8 mouse cellular contexts compared by ENCODE assay signal in genomic region chr15:79071117-79072039, GRCm38 (mm10). TPM values are rescaled to one million over a fixed set of nuclear protein-coding genes. Genes with fewer than 3 reads are reported as not detected.
DNase-seq lines count a peak whose midpoint lies in the region; ATAC-seq and TF ChIP-seq lines count a peak whose summit lies in the region.

No protein-coding gene starts in this region.

- H3K27me3 ChIP-seq in forebrain, postnatal 0 days (ENCODE audit: insufficient read depth, low read length): no peaks in the 10 kb centered on the region
- H3K27me3 ChIP-seq in forebrain, embryonic 15.5 days: no peaks in the 10 kb centered on the region
- no peaks in the 10 kb centered on the region for H3K27me3 ChIP-seq in liver, embryonic 13.5 days

- DNase-seq in forebrain, postnatal 0 days: peak; percentile 29
- DNase-seq in right cerebral cortex, postnatal 25 days: peak; percentile 36
- no peak for DNase-seq in right cerebral cortex, postnatal 10 days (ENCODE audit: low spot score in 2 of 2)
- peak; percentile 58 to 60 for DNase-seq in cerebellum, postnatal 14 days
- peak; percentile 44 for DNase-seq in liver, embryonic 13.5 days
- DNase-seq in layer of hippocampus, adult 8-10 months (ENCODE audit: low spot score in 2 of 2): no peak

- no peak for ATAC-seq in forebrain, postnatal 0 days
- no peak for ATAC-seq in forebrain, embryonic 15.5 days (replicated peaks)
- no peak for ATAC-seq in liver, embryonic 13.5 days (ENCODE audit: low read depth)
- no peak for ATAC-seq in erythroblast, adult 5-6 weeks (replicated peaks; ENCODE audit: low FRiP score, poor library complexity, severe bottlenecking)

- no peak overlapping the region for H3K4me3 ChIP-seq in forebrain, postnatal 0 days (ENCODE audit: low read depth, low read length)
- H3K4me3 ChIP-seq in forebrain, embryonic 15.5 days: no peak overlapping the region
- no peak overlapping the region for H3K4me3 ChIP-seq in liver, embryonic 13.5 days (replicated peaks)

- H3K4me2 ChIP-seq in forebrain, postnatal 0 days (ENCODE audit: low read depth): no peak overlapping the region
- H3K4me2 ChIP-seq in forebrain, embryonic 15.5 days (replicated peaks): no peak overlapping the region
- H3K4me2 ChIP-seq in liver, embryonic 13.5 days: no peak overlapping the region

- TF ChIP-seq CTCF in forebrain, postnatal 0 days (IDR thresholded peaks at IDR 0.05; ENCODE audit: low read depth): peak; percentile 72

- no peak overlapping the region for H3K9ac ChIP-seq in forebrain, postnatal 0 days
- no peak overlapping the region for H3K9ac ChIP-seq in forebrain, embryonic 15.5 days (replicated peaks)
- H3K9ac ChIP-seq in liver, embryonic 13.5 days: no peak overlapping the region

- H3K36me3 ChIP-seq in forebrain, postnatal 0 days (ENCODE audit: insufficient read depth): no peaks in the 10 kb centered on the region
- peaks cover under 1% of the 10 kb centered on the region; the same call in 1 of the 2 replicates for H3K36me3 ChIP-seq in forebrain, embryonic 15.5 days
- H3K36me3 ChIP-seq in liver, embryonic 13.5 days: peaks cover 1% of the 10 kb centered on the region

- no peaks in the 10 kb centered on the region for H3K9me3 ChIP-seq in forebrain, postnatal 0 days (ENCODE audit: low read length)
- H3K9me3 ChIP-seq in forebrain, embryonic 15.5 days: no peaks in the 10 kb centered on the region
- H3K9me3 ChIP-seq in liver, embryonic 13.5 days (replicated peaks): no peaks in the 10 kb centered on the region

- H3K27ac ChIP-seq in forebrain, postnatal 0 days (ENCODE audit: low read depth, low read length): no peak overlapping the region
- no peak overlapping the region for H3K27ac ChIP-seq in forebrain, embryonic 15.5 days (replicated peaks)
- H3K27ac ChIP-seq in liver, embryonic 13.5 days: no peak overlapping the region

- H3K4me1 ChIP-seq in forebrain, postnatal 0 days (ENCODE audit: insufficient read depth): peaks cover 9% of the 10 kb centered on the region
- peaks cover 16% of the 10 kb centered on the region for H3K4me1 ChIP-seq in forebrain, embryonic 15.5 days
- peaks cover 59% of the 10 kb centered on the region for H3K4me1 ChIP-seq in liver, embryonic 13.5 days (replicated peaks)

- 67% methylated on average over 5 of the region's 5 CpGs for WGBS in forebrain, postnatal 0 days
- WGBS in forebrain, embryonic 15.5 days: 72% methylated on average over 5 of the region's 5 CpGs
- 55% methylated on average over 5 of the region's 5 CpGs for WGBS in liver, embryonic 13.5 days (ENCODE audit: insufficient replicate concordance)

RNA-seq across cellular contexts. Expression of gene Eif3l, which starts 3.6 kb away (rescaled TPM):
- total RNA-seq in forebrain, postnatal 0 days (2014; rRNA removed): 213 and 218 TPM in 2 replicates
- 179 and 191 TPM in 2 replicates for polyA plus RNA-seq in forebrain, postnatal 0 days (2015; fragmentation: Nextera tagmentation; extraction: Ambion mirVana)
- 192 and 195 TPM in 2 replicates for polyA plus RNA-seq in forebrain, embryonic 15.5 days (2015; fragmentation: Nextera tagmentation; extraction: Ambion mirVana)
- 171 and 185 TPM in 2 replicates for polyA plus RNA-seq in liver, embryonic 13.5 days (2015; fragmentation: Nextera tagmentation; extraction: Ambion mirVana)
- 29.4 and 47.6 TPM in 2 replicates for total RNA-seq in erythroblast, adult 5-6 weeks (2015; ENCODE audit: low replicate concordance)
- 51.3 and 56.2 TPM in 2 replicates for total RNA-seq in erythroblast, adult 5-6 weeks (2017; ENCODE audit: low replicate concordance)
- total RNA-seq in layer of hippocampus, adult 8-10 months (2022): 10 to 100 TPM; 76.9 to 82.0 (median 77.9) TPM

RNA-seq across cellular contexts. Expression of gene Ankrd54, which starts 8.7 kb away (rescaled TPM):
- 43.3 and 50.5 TPM in 2 replicates for total RNA-seq in forebrain, postnatal 0 days (2014; rRNA removed)
- polyA plus RNA-seq in forebrain, postnatal 0 days (2015; fragmentation: Nextera tagmentation; extraction: Ambion mirVana): 41.2 and 45.8 TPM in 2 replicates
- 61.6 and 65.5 TPM in 2 replicates for polyA plus RNA-seq in forebrain, embryonic 15.5 days (2015; fragmentation: Nextera tagmentation; extraction: Ambion mirVana)
- 47.9 and 49.6 TPM in 2 replicates for polyA plus RNA-seq in liver, embryonic 13.5 days (2015; fragmentation: Nextera tagmentation; extraction: Ambion mirVana)
- total RNA-seq in erythroblast, adult 5-6 weeks (2015; ENCODE audit: low replicate concordance): 12.3 and 20.0 TPM in 2 replicates
- total RNA-seq in erythroblast, adult 5-6 weeks (2017; ENCODE audit: low replicate concordance): 7.5 and 11.4 TPM in 2 replicates
- 10 to 100 TPM; 17.3 to 23.9 (median 18.2) TPM for total RNA-seq in layer of hippocampus, adult 8-10 months (2022)

RNA-seq across cellular contexts. Expression of gene Galr3, which starts 29.7 kb away (rescaled TPM):
- 0.62 TPM in 1 of 2 replicates, not detected in the other for total RNA-seq in forebrain, postnatal 0 days (2014; rRNA removed)
- polyA plus RNA-seq in forebrain, postnatal 0 days (2015; fragmentation: Nextera tagmentation; extraction: Ambion mirVana): 0.12 and 0.20 TPM in 2 replicates
- not detected in 2 replicates for polyA plus RNA-seq in forebrain, embryonic 15.5 days (2015; fragmentation: Nextera tagmentation; extraction: Ambion mirVana)
- polyA plus RNA-seq in liver, embryonic 13.5 days (2015; fragmentation: Nextera tagmentation; extraction: Ambion mirVana): 0.13 and 0.20 TPM in 2 replicates
- not detected in 2 replicates for total RNA-seq in erythroblast, adult 5-6 weeks (2015; ENCODE audit: low replicate concordance)
- not detected in 2 replicates for total RNA-seq in erythroblast, adult 5-6 weeks (2017; ENCODE audit: low replicate concordance)
- total RNA-seq in layer of hippocampus, adult 8-10 months (2022): 1 to 10 TPM in 1 of 4 experiments, under 1 TPM in 1, not detected in 2; 0.81 to 1.0 TPM

RNA-seq across cellular contexts. Expression of gene Micall1, which starts 37.3 kb away (rescaled TPM):
- total RNA-seq in forebrain, postnatal 0 days (2014; rRNA removed): 23.8 and 29.1 TPM in 2 replicates
- 7.2 and 8.0 TPM in 2 replicates for polyA plus RNA-seq in forebrain, postnatal 0 days (2015; fragmentation: Nextera tagmentation; extraction: Ambion mirVana)
- 8.0 and 9.7 TPM in 2 replicates for polyA plus RNA-seq in forebrain, embryonic 15.5 days (2015; fragmentation: Nextera tagmentation; extraction: Ambion mirVana)
- polyA plus RNA-seq in liver, embryonic 13.5 days (2015; fragmentation: Nextera tagmentation; extraction: Ambion mirVana): 1.0 and 1.2 TPM in 2 replicates
- 0.77 and 1.9 TPM in 2 replicates for total RNA-seq in erythroblast, adult 5-6 weeks (2015; ENCODE audit: low replicate concordance)
- 0.68 and 0.98 TPM in 2 replicates for total RNA-seq in erythroblast, adult 5-6 weeks (2017; ENCODE audit: low replicate concordance)
- total RNA-seq in layer of hippocampus, adult 8-10 months (2022): 10 to 100 TPM; 36.0 to 40.9 (median 38.3) TPM

RNA-seq across cellular contexts. Expression of gene H1f0, which starts 43.1 kb away (rescaled TPM):
- total RNA-seq in forebrain, postnatal 0 days (2014; rRNA removed): 198 and 209 TPM in 2 replicates
- 224 and 248 TPM in 2 replicates for polyA plus RNA-seq in forebrain, postnatal 0 days (2015; fragmentation: Nextera tagmentation; extraction: Ambion mirVana)
- polyA plus RNA-seq in forebrain, embryonic 15.5 days (2015; fragmentation: Nextera tagmentation; extraction: Ambion mirVana): 470 and 489 TPM in 2 replicates
- polyA plus RNA-seq in liver, embryonic 13.5 days (2015; fragmentation: Nextera tagmentation; extraction: Ambion mirVana): 85.3 and 101 TPM in 2 replicates
- total RNA-seq in erythroblast, adult 5-6 weeks (2015; ENCODE audit: low replicate concordance): 6.5 and 8.6 TPM in 2 replicates
- total RNA-seq in erythroblast, adult 5-6 weeks (2017; ENCODE audit: low replicate concordance): 8.2 and 20.5 TPM in 2 replicates
- total RNA-seq in layer of hippocampus, adult 8-10 months (2022): 10 to 100 TPM; 73.6 to 88.0 (median 81.8) TPM

Comparison
In these comparisons a context has a peak if more than half of its experiments do, and no peak if none do; other contexts are left out.
1. DNase-seq: peak in forebrain, postnatal 0 days (single experiment), right cerebral cortex, postnatal 25 days (single experiment), cerebellum, postnatal 14 days (2 of 2) and liver, embryonic 13.5 days (single experiment); none in right cerebral cortex, postnatal 10 days (0 of 2) and layer of hippocampus, adult 8-10 months (0 of 2).